Mouse (Mus musculus) olfactory bulb, adult 2 months (tissue): Measurements from ENCODE around the gene Vps52.

Experiments used
- CTCF ChIP-seq: fragments of 200-500 bp; IDR thresholded peaks from 2 replicates; pipeline ENCODE4 v1.5.1; 2012; ENCODE audit warnings: low read depth, mild to moderate bottlenecking, low read length, moderate library complexity; ENCODE audit not compliant: insufficient read depth
- POLR2A ChIP-seq: fragments of 200-500 bp; IDR thresholded peaks from 2 replicates; pipeline ENCODE4 v1.6.1; 2012; ENCODE audit warnings: mild to moderate bottlenecking, low read depth, low read length, moderate library complexity; ENCODE audit not compliant: insufficient read depth

DNA sequence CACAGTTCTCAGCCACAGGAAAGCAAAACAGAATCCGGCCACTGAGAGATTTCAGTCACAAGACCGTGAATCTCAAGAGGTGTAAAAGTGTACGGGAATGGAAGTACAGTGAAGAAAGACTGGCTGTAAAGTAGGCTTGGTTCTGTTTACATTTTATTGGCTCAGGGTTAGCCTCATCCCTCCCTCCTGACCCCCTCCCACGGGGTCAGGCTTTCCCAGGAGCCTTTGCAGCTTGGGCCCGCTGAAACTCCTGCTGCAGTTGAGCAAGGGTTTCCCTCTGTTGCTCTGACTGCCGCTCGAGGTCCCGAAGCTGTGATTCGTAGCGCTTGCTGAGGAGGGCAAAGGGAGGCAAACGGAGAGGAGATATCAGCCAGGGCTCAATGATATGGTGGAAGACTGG, 16.8 kb upstream of the Vps52 start:
- TF ChIP-seq POLR2A: no peak
- no peak for TF ChIP-seq CTCF
